Mouse (Mus musculus): Measurements from ENCODE around the gene Adprhl2.

- TF ChIP-seq CTCF (IDR thresholded peaks at IDR 0.05; ENCODE audit: low read depth) (no peak), EP300 (optimal IDR thresholded peaks at IDR 0.05) (no peak)
These were observed 26.4 kb downstream of the Adprhl2 start for GRCm38 (mm10) chr4:126295152-126295551.

Data from stomach, postnatal 0 days (tissue).